Mouse (Mus musculus) erythroblast, embryonic 14.5 days (primary cell): ENCODE measurements around the gene Sdsl.

Source experiments
- GATA1 ChIP-seq: IDR thresholded peaks from 2 replicates; pipeline ENCODE4 v1.6.1; 2012; ENCODE audit warnings: low read length, inconsistent platforms, mixed read lengths
- TAL1 ChIP-seq: IDR thresholded peaks from 3 replicates; pipeline ENCODE4 v1.6.1; 2012; ENCODE audit warnings: low read length, inconsistent platforms, mixed read lengths

DNA sequence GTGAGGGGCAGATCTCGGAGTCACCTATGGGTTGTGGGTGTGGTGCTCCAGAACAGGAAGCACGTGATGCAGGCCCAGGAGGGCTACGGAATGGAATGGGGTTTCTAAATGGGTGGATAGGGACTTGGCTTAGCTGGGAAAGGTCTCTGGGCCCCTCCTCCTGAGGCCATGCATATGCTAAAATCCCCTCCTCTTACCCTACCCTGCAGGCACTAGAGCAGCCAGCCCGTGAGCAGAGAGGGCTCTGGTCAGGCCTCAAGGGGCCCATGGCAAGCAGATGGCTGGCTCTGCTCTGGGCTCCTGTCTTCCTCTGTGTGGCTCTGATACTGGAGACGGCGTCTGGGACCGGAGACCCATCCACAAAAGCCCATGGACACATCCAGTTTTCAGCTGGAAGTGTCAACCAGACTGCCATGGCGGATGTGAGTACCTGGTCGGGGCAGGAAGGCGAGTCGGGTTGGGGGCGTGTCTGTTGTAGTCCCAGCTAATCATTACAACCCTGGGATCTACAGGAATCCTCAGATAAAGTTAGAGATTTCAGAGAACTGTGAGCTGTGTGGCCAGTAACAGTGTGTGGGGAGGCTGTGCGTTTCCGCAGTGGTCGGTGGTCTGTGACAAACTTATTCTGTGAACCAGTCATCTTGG, 40.4 kb upstream of the Sdsl start:
- TF ChIP-seq GATA1 (no peak), TAL1 (no peak)
